Mouse (Mus musculus): ENCODE data around the gene Adamts1.

Gene Adamts1

DNA sequence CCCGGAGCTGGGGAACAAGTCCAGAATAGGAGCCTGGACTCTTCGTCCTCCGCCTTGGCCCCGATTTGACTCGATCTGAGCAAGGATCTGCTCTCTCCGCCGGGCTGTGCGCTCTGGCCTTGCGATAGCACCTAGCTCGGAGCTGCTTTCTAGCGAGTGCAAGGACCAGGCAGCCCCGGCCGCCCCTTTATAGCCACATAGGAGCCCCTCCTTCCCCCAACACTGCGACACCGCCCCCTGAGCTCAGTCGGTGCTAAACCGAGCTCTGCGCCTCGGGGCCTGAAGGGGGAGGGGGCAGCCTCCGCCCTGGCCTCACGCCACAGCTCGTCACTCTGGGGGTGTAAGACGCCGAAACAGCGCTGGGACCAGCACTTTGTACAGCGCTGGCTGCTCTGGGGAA, at the start of gene Adamts1:
Gene Adamts1, minus strand, starts transcription at position 160 of the 400 bp plus-strand sequence.
- peak; percentile 93 for DNase-seq

GRCm38 (mm10) chr16:85827066-85827465, 24.2 kb upstream of the Adamts1 start:
- DNase-seq = no peak

GRCm38 (mm10) chr16:85822330-85822916, 19.5 kb upstream of the Adamts1 start:
- DNase-seq = no peak

DNA sequence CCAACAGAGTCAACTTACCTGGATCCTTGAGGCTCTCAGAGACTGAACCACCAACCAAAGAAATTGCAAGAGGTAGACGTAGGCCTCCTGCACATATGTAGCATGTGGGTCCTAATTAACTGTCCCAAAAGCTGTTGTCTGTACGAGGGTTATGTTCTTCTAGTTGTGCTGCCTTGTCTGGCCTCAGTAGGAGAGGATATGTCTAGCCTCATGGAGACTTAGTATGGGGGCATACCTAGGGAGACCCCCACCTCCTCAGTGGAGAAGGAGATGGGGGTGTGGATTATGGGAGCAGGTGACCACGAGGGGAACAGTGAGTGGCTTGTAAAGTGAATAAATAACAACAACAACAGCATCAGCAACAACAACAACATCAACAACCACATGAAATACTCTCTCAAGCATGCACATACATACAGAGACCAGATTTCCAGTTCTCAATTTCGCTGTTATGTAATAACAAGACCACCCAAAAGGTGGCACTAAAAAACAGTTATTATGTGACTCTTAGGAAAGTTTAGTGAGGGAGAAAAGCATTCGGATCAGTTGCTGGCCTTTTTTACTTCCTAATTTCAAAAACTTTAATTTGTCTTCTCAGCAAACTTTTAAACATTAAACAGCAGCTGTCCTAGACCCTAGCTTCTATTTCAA, 17.0 kb upstream of the Adamts1 start:
- no peak for DNase-seq

GRCm38 (mm10) chr16:85814116-85814515, 11.2 kb upstream of the Adamts1 start:
- DNase-seq = peak; percentile 22

DNA sequence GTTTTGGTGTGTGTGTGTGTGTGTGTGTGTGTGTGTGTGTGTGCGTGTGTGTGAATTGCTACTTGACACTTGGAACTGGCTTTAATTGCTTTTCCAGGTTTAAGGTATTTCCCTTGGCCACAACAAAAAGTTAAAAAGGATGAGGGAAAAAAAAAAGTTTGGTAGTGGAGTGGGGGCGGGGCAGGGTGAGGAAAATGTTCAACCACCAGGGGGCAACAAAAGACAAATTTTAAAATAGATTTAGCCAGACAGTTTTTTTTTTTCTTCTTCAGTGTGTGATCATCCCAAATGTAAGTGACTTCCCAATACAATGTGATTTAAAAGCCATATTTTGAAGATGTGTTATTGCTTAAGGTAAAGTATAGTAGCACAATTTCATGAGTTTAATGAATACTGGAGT, 4.7 kb upstream of the Adamts1 start:
- peak; percentile 83 for DNase-seq

DNA sequence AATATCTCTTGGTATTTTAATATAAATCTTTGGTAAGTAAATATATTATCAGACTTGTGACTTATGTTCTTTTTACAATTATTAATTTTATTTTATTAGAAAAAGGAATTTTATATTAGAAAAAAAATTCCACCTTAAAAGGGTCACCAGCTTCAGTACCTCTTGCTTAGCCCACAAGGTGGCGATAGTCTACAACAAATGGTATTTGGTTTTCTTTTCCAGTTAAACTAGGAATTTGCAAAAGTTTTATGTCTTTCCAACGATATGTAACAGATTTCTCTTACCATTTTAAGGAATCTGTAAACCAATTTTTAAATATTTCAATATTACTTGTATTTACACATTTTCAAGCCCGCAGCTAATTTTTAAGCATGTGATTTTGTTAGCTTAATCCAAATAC, 4.2 kb upstream of the Adamts1 start:
- DNase-seq = peak; percentile 78

DNA sequence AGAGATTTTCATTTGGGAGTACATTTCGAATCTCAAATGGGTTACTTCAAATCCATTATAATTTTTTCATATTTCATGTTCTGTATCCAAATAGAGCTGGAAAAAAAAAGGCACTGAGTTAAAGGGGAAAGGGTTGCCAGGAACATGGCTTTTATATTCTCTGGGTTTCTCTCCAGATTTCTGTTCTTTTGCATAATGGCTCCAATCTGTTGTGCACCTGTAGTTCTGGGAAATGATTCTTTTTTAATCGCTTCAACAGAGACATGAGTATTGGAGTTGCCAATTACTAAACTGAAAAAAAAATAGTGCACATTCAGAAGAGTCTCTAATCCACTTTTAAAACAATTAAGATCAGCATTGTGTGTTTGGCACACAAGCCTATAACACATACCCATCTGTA, 2.7 kb upstream of the Adamts1 start:
- DNase-seq = no peak

DNA sequence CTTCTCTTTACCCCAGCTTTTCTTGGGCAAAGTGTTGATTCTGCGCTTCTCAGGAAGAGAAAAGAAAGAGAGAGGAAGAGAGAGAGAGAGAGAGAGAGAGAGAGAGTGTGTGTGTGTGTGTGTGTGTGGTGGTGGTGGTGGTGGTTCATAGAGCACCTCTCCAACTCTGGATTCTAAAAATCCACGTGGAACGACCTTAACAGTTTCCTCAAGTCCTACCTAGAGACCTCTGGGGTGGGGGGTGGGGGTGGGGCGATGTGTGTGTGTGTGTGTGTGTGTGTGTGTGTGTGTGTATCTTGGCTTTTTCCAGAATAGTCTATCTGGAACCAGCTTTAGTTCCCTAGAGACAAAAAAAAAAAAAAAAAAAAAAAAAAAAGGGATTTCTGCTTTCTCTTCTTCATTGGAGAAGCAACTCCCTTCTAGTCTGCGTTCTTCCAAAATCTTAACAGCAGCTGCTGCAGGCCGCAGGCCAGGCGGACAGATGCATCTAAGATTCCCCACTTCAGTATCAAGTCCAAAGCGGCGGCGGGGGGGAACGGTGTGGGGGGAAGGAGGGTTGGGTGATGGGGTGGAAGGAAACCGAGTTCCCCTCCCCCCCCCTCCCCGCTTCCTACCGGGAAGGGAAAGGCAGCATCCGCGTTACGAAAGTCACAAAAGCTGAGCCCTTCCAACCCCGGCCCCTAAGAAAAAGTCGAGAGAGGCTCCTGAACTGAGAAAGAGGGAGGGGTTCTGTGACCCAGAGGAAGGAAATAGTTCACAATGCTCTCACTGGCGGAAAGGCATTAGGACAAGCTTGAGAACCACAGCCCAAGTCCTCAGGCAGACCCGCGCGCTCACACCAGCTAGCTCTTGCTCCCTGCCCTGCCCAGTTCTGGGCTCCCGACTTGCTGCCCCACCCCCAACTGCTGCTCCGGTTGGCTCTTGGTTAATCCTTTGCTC, 969 bp upstream of the Adamts1 start:
- DNase-seq = peak; percentile 91

DNA sequence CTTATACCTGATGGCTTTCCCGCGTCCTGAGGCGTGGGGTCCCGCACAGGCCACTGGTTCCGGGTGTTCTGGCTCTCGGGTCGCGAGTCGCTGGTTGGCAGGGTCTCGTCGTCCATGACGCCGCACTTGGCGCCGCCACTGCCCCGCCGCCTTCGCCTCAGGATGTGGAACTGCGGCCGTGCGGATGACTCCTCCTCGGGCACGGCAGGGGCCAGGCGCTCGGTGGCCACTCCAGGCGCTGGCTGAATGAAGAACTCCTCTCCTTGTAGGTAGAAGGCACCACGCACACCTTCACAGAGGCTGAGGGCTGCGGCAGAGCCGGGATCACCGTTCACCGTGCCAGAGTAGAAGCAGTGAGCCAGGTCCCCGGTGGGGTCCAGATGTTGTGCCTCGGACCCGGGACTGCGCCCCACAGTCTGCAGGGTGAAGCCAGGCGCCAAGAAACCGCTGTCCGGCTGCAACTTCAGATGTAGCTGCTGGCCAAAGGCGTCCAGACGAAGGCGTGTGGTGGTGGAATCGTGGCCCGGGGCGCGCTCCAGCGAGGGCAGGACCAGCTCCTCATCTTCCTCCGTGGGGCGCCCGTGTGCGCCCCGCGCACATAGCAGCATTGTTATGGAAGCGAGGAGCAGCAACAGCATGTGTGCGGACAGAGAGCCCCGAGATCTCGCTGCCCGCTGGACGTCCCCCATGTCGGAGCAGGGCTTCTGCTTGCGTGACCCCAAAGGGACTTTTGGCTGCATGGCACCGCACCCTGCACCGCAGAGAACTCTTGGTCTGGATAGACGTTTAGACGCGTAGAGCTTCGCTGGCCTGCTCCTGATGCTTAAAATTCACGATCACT, 722 bp downstream of the Adamts1 start:
- peak; percentile 39 for DNase-seq

- DNase-seq = peak; percentile 83
Observed at GRCm38 (mm10) chr16:85801252-85801651, 1.7 kb downstream of the Adamts1 start.

DNA sequence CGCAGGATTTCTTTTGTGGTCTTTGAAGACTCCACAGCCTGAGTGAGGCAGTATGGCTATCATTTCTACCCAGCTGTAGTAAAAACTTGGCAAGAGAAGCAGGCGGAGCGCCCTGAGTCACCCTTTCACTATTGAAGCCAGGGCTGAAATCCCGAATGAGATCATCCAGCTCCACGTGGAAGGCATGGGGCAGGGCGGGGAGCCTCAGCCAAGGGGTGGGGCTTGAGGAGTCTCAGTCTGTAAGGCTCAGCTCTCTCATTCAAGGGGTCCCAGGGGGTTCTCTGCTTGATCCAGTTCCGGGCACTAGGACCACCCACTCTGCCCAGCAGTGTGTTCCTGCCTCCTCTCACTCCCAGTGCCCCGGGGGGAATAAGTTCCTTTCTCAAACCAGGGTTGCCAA, 2.2 kb downstream of the Adamts1 start:
- peak; percentile 96 for DNase-seq

- no peak for DNase-seq
Observed at GRCm38 (mm10) chr16:85799971-85800370, 2.9 kb downstream of the Adamts1 start.

DNA sequence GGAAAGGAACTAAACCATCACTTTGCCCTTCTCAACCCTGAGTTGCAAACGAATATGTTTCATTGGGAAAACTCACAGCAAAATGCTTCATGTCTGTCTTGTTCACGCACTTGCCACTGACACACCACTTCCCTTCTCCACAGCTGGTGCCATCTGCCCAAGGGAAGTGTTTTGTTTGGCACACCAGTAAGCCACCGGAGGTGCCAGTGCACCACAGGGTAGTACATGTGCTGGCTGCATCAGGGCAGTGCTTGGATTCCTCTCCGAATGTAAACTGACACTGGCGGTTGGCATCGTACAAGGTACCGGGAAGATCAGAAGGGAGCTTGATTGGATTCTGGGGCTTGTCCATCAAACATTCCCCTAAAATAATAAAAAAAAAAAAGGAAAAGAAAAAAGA, 4.6 kb downstream of the Adamts1 start:
- peak; percentile 19 for DNase-seq

DNA sequence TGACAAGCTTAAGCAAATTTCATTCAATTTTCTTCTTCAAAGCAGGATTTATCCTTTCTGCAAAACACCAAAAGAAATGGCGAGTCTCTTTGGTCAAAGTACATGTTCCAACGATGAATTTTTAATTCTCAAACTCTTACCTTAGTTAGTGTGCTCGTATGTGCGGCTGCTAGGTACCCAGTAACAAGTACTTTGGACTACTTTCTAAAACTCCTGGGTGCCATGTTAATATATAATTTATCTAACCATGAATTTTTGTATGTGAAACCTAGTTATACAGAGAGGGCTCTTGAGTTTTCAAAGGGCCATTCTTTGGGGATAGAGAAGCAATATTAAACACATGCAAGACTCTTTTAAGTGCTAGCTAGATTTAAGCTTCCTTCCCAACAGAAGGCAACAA, 5.8 kb downstream of the Adamts1 start:
- peak; percentile 68 for DNase-seq

- DNase-seq = no peak
Observed at GRCm38 (mm10) chr16:85795731-85796130, 7.2 kb downstream of the Adamts1 start.

- DNase-seq = no peak
Observed at GRCm38 (mm10) chr16:85793166-85793830, 9.6 kb downstream of the Adamts1 start.

- peak; percentile 82 for DNase-seq
Observed at GRCm38 (mm10) chr16:85781076-85781475, 21.8 kb downstream of the Adamts1 start.

DNA sequence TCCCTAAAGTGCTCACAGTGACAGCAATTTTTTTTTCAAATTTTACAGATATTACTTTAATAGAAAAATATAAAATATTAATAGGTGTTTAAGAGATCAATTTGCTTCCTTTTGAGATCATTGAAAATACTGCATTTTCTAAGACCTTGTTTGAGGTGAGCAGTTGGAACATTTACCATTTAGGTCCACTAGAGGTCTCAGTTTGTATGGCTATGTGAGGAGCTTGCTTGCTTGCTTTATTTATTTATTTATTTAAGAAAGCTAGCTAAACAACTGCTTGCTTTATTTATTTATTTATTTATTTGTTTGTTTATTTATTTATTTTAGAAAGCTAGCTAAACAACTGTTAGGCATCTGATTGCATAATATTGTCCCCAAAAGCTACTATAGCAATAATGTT, 23.1 kb downstream of the Adamts1 start:
- DNase-seq = peak; percentile 64

- no peak for DNase-seq
Observed at GRCm38 (mm10) chr16:85772272-85772671, 30.6 kb downstream of the Adamts1 start.

DNA sequence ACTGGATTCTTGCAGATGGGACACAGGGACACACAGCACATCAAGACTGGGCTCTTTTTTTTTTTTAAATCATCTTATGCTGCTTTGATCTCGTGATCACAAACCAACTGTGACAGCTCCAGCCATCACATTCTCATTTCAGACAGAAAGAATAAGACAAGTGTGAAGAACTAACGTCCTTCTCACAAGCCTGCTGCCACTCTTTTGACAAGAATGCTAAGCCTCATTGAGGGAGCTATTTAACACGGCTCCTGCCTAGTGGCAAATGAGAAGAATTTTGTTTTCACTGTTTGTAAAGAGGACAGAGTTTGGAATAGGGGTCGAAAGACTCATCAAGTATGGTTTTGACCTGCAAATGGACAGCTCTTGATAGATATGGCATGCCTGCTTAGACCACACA, 35.6 kb downstream of the Adamts1 start:
- no peak for DNase-seq

DNA sequence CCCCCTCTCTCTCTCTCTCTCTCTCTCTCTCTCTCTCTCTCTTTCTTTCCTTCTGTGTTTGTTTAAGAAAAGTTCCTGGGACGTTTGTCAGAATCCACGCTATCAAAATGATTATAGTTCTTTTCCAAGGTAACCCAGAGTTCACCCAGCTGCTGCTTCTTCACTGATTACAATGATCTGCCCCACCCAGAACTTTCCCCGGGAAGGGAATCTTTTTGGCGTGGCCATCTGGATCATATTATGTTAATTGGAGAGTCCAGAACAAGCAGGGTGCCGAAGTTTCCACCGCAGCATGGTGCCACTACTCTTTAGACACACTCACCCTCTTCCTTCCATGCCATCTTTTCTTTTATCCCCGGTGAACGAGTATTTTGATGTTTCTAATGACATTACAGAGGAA, 37.2 kb downstream of the Adamts1 start:
- DNase-seq = no peak
